Mouse (Mus musculus): Measurements from ENCODE around the gene Mylk.

The Mylk gene

DNA sequence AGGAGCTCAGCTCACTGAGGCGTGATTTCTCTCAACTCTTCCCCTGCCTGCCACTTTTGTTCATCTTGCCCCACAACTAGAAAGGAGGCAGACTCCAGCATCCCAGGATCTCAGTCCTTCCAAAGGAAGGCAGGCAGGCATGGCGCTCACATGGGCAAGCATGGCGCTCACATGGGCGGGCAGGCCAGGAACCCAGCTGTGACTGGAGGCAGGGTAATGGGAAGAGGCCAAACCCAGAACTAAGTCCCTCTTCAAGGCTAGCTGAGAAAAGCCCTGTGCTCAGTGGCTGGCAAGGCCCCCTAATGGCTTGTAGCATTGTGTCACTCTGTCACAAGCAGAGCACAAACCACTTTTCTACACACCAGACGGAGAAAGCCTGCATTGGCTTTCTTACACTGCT lies 223.2 kb downstream of the Mylk start:
- DNase-seq (ENCODE audit: extremely low read depth, insufficient read length, low spot score), result no peak

DNA sequence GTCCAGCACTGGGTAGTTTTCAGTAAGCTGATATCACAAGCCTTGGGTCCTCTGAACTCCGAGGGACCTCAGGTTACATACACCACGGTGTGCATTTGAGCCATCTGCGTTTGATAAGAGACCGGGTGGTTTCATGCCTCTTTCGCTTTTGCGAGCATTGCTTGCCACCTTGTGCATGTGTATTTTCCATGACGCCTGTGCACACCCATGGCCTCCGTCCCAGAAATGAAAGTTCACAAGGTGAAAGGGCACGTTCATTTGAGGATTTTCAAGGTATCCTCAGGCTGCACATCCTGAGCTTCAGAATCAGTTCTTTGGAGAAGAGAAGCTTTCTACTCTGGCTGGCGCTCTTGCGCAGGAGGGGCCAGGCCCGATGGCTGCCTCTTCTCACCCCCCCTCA lies 227.5 kb downstream of the Mylk start:
- no peak for DNase-seq (ENCODE audit: extremely low read depth, insufficient read length, low spot score)

DNA sequence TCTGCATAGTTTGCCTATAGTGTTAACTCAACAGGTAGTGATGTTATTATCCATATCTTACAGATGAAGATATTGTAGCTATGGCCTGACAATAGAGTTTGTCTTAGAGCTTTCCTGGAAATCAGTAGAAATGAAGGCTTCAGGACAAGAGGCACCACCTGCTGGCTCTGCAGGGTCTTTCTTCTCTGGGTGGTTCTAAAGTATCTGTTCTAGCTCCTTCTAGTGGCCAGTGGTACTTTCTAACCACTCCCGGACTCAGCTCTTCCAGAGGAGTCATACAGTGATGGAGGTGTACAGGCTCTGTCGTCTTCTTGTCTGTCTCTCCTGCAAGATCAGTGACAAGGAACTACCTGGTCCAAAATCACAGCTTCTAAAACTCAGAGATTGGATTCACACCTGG lies 230.5 kb downstream of the Mylk start:
- DNase-seq (ENCODE audit: extremely low read depth, insufficient read length, low spot score), result no peak

DNA sequence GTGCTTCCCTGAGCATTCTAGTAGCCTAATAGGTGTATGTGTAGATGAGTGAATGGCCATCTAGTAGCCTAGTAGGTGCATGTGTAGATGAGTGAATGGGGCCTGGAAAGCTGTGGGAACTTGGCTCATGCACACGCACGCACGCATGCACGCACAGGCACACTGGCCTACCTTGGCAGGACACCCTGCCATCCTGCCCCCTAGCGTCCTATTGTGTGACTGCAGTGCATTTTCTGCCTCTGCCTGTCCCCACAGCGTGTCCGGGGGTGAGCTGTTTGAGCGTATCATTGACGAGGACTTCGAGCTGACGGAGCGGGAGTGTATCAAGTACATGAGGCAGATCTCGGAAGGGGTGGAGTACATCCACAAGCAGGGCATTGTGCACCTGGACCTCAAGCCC lies 231.6 kb downstream of the Mylk start:
- DNase-seq (ENCODE audit: extremely low read depth, insufficient read length, low spot score), result peak; percentile 20

DNA sequence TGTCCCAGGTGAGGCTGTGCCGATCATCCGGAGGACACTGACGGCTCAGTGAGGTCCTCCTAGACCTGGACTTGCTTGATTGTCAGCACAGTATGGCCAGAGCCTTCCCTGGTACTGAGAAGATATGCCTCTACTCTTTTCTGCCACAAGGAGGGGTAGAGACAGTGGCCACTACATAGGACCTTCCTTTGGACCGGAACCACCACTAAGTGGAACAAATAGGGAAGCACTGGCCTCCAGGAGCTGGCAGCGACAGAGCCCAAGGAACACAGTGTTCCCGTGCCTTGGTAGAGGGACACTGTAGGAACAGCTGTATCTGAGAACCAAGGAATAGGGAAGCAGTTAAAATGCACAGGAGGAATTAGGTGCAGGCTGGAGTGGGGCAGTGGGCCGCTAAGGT lies 233.0 kb downstream of the Mylk start:
- DNase-seq (ENCODE audit: extremely low read depth, insufficient read length, low spot score), result no peak

DNA sequence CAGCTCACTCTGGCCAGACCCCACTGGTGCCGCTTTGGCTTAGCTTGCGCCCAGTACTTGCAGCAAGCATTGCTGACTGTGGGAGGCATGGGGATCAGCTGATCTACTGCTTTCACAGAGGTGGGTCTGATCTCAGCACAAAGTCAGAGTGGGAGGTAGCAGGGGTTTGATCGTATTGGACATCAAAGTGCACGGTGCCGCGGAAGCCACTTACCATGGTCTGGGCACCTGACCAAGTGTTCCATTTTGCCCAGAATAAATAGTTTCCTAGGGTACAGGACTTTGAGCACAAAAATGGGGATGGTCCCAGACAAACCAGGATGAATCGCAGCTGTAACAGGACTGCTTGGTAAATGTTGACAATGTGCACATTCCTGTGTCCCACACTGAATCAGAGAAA lies 236.0 kb downstream of the Mylk start:
- no peak for DNase-seq (ENCODE audit: extremely low read depth, insufficient read length, low spot score)

DNA sequence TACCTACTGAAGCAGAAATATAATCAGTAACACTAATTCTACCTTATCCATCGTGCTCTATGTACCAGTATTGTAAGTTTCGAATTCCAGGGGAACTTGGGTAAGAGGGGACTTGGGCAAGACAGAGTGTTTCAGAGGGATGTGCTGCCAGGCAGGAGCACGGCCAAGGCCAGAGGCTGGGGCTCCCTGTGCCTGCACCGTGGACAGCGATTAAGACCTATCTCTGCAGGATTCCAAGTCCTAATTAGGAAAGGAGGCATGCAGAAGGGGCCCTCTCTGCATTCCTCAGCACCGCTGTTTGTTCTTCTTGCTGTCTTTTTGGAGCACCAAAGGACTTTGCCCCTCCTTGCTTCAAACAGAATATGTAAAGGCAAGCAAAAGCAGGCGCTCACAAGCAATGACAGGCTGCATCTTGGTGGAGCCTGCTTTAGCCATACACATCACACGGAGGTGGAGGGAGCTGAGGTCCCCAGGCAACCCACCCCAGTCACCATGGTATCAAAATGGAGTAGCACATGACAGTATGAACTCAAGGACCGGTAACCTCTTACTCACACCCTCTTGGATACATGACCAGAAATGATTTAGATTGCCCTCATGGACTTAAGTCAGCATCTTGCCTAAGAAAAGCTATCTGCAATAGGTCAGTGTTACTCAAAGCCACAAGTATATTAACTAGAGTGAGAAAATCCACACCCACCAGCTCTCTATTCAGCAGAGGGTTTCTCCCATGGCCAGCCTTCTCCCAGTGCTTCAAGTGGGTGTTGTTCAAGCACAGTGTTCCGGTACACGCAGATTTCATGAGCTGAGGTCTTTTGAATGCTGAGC lies 239.4 kb downstream of the Mylk start:
- DNase-seq (ENCODE audit: extremely low read depth, insufficient read length, low spot score), result no peak

DNA sequence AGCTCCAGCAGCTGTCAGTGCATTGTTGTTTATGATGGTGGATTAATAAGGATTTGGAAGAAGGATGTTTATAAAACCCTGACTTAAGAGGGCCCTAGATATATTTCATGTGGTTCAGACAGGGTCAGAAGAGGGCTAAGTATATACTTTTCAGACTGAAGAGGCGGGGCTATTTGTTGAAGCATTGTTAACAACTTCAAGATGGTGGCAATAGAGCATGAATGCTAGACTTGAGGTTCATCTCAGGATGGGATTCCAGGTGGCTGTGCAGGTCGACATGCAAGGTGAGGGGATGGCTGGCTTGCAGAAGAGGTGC lies 240.0 kb downstream of the Mylk start:
- no peak for DNase-seq (ENCODE audit: extremely low read depth, insufficient read length, low spot score)

DNA sequence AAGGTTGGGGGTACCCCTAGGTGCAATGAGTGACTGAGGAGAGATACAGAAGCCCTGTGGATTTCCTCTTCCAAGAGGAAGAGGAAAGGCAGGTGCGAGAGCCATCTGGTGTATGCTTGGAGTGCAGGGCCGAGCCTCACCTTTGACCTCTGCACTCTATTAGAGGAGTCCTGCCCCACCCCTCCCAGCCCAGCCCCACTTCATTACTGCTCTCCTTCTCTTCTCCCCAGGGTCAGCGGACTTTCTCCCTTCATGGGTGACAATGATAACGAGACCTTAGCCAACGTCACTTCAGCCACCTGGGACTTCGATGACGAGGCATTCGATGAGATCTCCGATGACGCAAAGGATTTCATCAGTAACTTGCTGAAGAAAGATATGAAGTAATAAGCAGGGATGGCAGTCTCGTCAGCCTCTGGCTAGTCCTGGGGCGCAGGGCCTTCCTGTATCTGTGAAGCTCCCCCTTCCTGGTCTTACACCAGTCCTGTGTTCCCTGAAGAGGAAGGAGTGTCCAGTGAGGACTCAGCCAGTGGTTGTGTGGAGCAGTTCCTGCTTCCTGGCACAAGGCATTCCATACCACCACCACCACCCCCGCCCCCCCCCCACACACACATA lies 241.3 kb downstream of the Mylk start:
- no peak for DNase-seq (ENCODE audit: extremely low read depth, insufficient read length, low spot score)

DNA sequence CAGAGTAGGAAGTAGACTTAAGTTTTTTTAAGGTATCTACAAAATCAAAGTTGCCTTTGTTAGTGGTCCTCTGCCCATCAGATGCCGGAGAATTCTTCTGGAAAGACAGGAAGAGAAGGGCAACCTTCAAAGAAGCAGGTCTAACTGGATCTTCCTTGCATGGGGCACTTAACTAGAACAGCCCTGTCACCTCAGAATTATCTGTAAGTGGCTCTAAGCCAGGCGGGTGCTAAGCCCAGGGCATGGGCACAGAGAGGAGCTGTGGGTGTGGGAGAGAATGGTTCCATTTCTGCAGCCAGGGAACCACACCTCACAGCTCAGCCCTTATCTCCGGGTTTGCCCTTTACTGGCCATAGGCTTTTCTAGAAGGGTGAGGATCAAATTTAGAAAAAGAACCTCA lies 246.4 kb downstream of the Mylk start:
- no peak for DNase-seq (ENCODE audit: extremely low read depth, insufficient read length, low spot score)

DNA sequence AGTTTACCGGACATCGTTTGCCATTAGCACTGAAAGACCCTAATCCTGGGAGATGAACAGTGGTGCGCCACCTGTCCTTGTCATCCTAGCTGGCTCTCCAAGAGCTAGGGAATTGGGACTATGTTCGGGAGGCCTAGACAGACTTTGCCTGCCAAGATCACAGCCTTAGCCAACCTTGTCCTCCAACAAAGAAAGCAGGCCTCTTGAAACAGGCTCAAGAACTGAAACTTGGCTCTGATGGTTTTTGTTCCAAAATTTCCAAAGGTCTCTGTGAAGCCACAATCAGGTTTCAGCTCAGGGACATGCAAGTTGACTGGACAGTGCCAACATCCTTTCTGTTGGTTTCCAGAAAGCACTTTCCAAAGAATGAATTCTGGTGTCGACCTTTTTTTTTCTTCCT lies 247.8 kb downstream of the Mylk start:
- no peak for DNase-seq (ENCODE audit: extremely low read depth, insufficient read length, low spot score)

DNA sequence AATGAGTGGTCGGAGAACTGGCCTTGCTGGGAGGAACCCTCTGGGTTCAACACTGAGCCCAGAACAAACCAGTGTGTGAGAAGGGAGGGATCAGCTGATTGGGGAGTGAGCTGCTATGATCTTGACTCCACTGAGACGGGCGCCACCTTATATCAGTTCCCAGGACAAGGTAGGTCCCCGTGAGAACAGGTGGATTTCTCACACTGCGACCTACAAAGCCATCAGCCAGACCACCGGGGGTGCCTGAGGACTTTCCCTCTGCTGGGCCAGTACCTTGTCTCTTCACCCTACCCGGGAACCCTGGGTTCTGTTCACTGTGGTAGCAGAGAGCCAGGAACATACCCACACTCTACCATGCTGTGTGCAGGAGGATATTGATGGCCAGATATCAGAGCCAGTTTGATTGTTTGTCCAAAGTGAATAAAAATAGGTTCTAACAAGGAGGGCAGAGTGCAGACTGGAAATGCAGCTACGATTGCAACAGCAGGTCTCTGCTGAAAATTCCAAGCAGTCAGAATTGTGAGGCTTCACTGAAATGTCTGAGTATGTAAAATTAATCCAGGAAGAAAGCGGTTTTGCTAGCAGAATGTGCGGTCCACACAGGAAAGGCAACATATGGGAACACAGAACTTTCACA lies 248.8 kb downstream of the Mylk start:
- DNase-seq (ENCODE audit: extremely low read depth, insufficient read length, low spot score), result no peak

DNA sequence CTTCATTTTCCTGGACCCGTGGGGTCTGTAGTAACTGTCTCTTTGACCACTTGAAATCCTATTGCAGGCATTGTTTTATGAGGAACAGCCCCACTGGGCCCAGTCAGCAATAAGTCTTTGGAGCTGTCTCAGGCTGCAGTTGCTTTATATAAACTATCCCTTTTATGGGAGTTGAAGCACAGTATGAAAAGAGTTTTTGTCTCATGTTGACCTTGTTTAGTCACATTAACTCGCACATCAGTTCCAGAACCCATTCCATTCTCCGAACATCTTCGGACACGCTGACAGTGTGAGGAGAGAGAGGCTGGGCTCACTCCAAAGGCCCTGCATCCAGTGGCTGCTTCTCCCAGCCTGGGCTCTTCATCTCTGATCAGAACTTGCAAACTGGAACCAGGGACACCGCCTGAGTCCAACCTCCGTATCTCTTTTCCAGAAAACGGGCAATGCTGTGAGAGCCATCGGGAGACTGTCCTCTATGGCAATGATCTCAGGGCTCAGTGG lies 249.7 kb downstream of the Mylk start:
- no peak for DNase-seq (ENCODE audit: extremely low read depth, insufficient read length, low spot score)

DNA sequence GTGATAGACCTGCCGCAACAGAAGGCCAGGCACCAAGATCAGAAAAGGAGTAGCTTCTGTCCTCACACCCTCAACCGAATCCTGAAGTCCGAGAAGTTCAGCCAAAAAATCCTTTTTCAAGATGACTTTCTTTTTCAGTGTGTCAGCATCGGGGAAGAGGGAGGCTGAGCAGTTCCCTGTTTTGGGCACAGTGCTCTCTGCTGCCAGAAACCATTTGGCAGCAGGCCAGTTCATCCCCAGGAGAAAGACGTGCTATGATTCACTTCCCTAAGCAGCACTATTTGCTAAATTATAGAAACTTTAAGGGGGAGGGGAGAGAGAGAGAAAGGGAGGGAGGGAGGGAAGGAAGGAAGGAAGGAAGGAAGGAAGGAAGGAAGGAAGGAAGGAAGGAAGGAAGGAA lies 251.1 kb downstream of the Mylk start:
- DNase-seq (ENCODE audit: extremely low read depth, insufficient read length, low spot score), result peak; percentile 69

DNA sequence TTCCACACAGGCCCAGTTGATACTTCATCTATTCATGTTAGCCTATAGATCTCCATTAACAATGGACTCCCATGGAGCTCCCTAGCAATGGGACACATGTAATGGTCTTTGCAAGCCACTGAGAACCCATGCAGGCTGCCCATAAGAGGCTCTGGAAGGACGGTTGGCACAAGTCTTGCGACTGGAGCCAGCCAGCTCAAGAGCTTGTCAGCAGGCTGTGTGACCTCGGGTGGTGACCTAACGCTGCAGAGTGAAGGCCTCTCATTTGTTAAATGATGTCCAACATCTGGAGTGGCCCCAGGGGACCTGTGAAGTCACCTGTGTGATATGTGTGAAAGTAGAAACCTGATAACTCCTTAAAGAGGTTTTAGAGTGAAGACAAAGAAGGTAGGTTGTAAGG lies 252.0 kb downstream of the Mylk start:
- DNase-seq (ENCODE audit: extremely low read depth, insufficient read length, low spot score), result no peak

DNA sequence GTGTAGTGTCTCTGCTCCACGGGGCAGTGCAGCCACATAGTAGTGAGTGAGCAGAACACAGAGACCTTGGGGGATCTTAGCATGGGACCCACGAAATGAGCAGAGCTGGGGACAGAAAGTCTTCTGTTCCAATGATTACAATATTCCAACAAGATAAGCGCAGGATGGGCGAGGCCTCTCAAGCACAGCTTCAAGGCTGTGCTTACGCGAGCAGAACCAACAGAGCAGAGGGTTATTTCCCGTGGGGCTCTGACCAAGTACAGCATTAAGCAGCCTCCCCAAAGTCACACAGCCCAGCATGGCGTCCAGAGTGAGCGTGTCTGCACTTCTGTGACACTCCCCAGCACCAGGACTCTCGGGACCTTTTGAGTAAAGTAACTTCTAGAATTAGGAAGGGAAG lies 252.6 kb downstream of the Mylk start:
- no peak for DNase-seq (ENCODE audit: extremely low read depth, insufficient read length, low spot score)

DNA sequence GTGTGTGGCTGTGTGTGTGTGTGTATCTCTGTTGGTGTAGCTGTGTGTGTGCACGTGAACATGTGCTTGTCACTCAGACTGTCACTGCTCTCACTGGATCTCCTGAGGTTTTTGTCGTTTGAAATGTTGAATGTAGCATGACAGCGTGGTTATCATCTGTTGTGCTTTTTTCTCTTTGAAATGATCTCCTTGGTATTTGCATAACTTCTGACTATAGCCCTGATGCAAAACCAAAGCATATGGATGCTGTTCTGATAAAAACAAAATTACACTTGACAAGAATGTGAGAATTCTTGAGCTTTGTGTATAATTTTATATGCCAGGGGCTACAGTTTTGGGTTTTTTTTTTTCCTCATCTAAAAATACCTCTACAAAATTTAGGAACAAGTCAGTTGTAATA lies 254.0 kb downstream of the Mylk start:
- DNase-seq (ENCODE audit: extremely low read depth, insufficient read length, low spot score), result no peak

DNA sequence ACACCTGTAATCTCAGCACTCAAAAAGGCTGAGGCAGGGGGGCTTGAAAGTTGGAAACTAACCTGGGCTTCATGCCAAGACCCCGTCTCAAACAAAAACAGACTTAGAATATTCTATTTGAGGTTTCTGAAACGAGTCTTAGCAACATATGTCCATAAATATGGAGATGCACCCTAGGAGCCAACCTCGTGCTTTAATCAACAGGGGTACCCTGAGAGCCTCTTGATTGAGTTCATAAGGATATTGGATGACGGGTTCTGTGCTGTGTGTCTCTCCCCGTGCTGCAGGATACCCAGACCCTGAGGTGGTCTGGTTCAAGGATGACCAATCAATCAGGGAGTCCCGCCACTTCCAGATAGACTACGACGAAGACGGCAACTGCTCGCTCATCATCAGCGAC lies 255.0 kb downstream of the Mylk start:
- DNase-seq (ENCODE audit: extremely low read depth, insufficient read length, low spot score), result no peak

DNA sequence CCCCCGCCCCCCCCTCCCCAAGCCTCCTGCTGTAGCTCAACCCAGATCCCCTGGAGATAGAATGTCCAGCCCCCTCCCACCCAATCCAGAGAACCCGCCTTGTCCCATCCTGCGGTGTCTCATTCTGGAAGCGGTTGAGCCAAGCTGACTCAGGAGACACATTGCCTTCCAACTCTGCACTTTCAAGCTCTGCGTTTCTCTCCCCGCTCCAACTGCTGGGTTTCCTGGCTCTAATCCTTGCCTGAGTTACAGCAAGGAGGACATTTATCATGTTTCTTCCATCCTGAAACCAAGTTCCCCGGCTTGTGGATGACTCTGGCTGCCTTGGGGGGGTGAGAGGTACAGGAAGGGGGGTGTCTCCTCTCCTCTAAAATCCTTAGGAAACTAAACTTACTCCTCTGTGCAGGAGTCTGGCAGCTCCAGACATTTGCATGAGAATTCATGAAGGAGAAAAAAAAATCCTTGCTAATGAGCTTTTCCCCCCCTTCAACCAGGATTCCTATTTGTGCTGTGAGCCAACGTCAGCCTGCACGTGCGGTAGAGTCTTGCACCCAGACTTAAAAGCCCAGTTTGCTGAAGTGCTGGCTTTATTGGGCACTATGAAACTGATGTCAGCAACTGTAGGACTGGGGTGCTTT lies 256.0 kb downstream of the Mylk start:
- no peak for DNase-seq (ENCODE audit: extremely low read depth, insufficient read length, low spot score)

DNA sequence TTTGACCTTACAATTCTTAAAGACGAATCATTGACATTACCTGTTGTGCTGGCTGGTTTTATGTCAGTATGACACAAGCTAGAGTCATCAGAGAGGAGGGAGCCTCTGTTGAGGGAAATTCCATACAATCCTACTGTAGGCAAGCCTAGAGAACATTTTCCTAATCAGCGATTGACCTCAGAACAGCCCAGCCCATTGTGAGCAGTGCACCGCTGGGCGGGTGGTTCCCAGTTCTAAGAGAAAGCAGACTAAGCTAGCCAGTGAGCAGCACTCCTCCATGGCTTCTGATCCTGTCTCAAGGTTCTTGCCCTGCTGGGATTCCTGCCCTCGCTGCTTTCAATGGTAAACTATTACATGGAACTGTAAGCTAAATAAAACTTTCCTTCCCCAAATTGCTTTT lies 259.3 kb downstream of the Mylk start:
- DNase-seq (ENCODE audit: extremely low read depth, insufficient read length, low spot score), result no peak

DNA sequence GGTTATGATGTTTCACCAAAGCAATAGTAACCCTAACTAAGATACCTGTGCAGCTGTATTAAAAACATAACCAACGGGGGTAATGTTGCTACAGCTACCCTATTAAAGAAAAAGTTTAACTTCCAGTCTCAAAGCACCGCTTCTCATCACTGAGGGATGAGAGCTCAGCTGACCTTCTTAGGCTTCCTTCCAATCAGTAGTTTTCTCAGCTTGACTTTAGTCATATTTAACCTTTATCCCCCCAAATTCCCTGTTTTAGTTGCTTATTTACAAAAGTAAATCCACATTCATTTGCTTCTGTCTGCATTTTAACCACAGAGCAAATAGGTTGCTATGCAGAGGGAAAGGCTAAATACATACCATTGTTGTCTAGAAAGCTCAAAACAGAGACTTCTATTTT lies 259.7 kb downstream of the Mylk start:
- DNase-seq (ENCODE audit: extremely low read depth, insufficient read length, low spot score), result no peak

DNA sequence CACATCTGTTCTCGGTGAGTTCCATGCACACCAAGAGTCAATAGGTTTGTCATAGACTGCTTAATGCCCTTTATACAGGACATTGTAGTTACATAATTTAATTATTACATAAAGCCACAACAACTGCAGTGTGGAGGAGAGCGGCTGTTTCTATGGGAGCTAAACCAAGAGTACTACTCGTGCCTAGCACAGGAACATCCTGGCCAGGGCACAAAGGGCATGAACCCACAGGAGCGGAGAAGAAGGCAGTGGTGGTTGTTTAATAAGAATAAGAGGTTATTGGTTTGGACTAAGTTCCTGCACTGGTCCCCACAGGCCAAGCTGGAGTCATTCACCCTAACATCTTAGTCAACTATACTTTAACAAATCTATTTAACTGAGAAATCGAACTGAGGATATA lies 261.2 kb downstream of the Mylk start:
- no peak for DNase-seq (ENCODE audit: extremely low read depth, insufficient read length, low spot score)

Data from 3134 (cell line).